Comparison of ENCODE assay signal across 15 mouse cellular contexts in the genomic region with DNA sequence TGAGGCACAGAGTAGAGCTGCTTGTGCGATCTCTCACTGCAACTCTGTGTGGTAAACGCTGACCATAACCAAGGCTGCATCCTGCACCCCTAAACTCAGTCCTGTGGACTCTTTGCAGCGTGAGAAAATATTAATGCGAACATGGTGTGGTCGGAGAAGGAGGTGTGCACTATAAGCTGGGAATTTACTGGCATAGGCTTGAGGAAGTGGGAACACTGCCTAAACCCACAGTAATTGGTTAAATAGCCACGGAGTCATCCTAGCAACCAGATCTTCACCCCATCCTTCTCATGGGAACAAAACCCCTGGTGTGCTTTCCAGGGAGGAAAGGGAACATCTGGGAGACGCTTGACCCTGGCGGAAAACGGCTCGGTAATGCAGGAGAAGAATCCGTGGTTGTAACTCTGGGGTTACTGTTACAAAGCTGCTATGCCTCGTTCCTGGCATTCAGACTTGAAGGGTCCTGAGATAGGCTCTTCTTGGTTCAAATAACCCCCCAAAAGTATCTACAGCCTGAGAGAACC. TPM values are rescaled to one million over a fixed set of nuclear protein-coding genes. Genes with fewer than 3 reads are reported as not detected.
A peak's percentile ranks its signal among the peaks of the same experiment; 100 is the strongest.
DNase-seq lines count a peak whose midpoint lies in the region; ATAC-seq and TF ChIP-seq lines count a peak whose summit lies in the region.
"Had no signal": no experiment of that assay in that cellular context is flagged by ENCODE, and none has a peak within 500 bp of the region (broad histone marks: within the 10 kb centered on the region; RNA-seq: fewer than 3 reads in every experiment).

No protein-coding gene starts in this region.

- H3K36me3 ChIP-seq in kidney, embryonic 14.5 days (ENCODE audit: control insufficient read depth, insufficient read depth, low read length), result no peaks in the 10 kb centered on the region
- H3K36me3 ChIP-seq in lung, postnatal 0 days (ENCODE audit: insufficient read depth, low read length), result no peaks in the 10 kb centered on the region
- no peaks in the 10 kb centered on the region for H3K36me3 ChIP-seq in intestine, embryonic 15.5 days
- H3K36me3 ChIP-seq in stomach, postnatal 0 days (ENCODE audit: control insufficient read depth, insufficient read depth, low read length), result no peaks in the 10 kb centered on the region
- H3K36me3 ChIP-seq: forebrain, embryonic 15.5 days; heart, embryonic 13.5 days; liver, embryonic 12.5 days had no signal

- H3K4me1 ChIP-seq in kidney, embryonic 14.5 days (ENCODE audit: control insufficient read depth, insufficient read depth, low read length), result peaks cover 15% of the 10 kb centered on the region
- peaks cover 3% of the 10 kb centered on the region; the same call in 1 of the 2 replicates for H3K4me1 ChIP-seq in lung, postnatal 0 days (ENCODE audit: insufficient read depth, low read depth, low read length)
- H3K4me1 ChIP-seq in intestine, embryonic 15.5 days (replicated peaks), result peaks cover 21% of the 10 kb centered on the region
- H3K4me1 ChIP-seq in stomach, postnatal 0 days (replicated peaks; ENCODE audit: control insufficient read depth, insufficient read depth), result no peaks in the 10 kb centered on the region
- H3K4me1 ChIP-seq: forebrain, embryonic 15.5 days had no signal

- WGBS in kidney, embryonic 14.5 days, result 58% methylated on average over 12 of the region's 12 CpGs
- WGBS in lung, postnatal 0 days, result 60% methylated on average over 12 of the region's 12 CpGs
- 55% methylated on average over 12 of the region's 12 CpGs for WGBS in intestine, embryonic 15.5 days
- WGBS in stomach, postnatal 0 days, result 49% methylated on average over 12 of the region's 12 CpGs

- H3K4me2 ChIP-seq in kidney, embryonic 14.5 days (replicated peaks; ENCODE audit: low read depth, low read length), result no peak overlapping the region
- H3K4me2 ChIP-seq in lung, postnatal 0 days (replicated peaks; ENCODE audit: low read depth, low read length), result no peak overlapping the region
- peak overlapping the region; percentile 11; the same call in 1 of the 2 replicates for H3K4me2 ChIP-seq in intestine, embryonic 15.5 days (replicated peaks)
- 0 out of 2 replicates have a peak overlapping the region, but pooled peaks have one; percentile 8 for H3K4me2 ChIP-seq in stomach, postnatal 0 days (replicated peaks; ENCODE audit: low read depth)
- H3K4me2 ChIP-seq: forebrain, embryonic 15.5 days; heart, embryonic 13.5 days; hindbrain, embryonic 14.5 days; liver, embryonic 12.5 days had no signal

- DNase-seq in kidney, adult 11 months, result no peak
- no peak for DNase-seq in lung, postnatal 0 days (ENCODE audit: low spot score)
- DNase-seq in lung, postnatal 36 days, result no peak
- no peak for DNase-seq in stomach, postnatal 0 days (ENCODE audit: low spot score)
- DNase-seq in cerebellum, adult 18-20 months, result no peak
- DNase-seq: adrenal gland, postnatal 25 days; retina, postnatal 1 day; thymus, adult 18-20 months had no signal

- H3K9ac ChIP-seq in kidney, embryonic 14.5 days (ENCODE audit: low read depth, low read length), result no peak overlapping the region
- H3K9ac ChIP-seq in lung, postnatal 0 days (replicated peaks; ENCODE audit: low read depth), result no peak overlapping the region
- no peak overlapping the region for H3K9ac ChIP-seq in intestine, embryonic 15.5 days
- no peak overlapping the region for H3K9ac ChIP-seq in stomach, postnatal 0 days (ENCODE audit: low read length)
- H3K9ac ChIP-seq: forebrain, embryonic 15.5 days; heart, embryonic 13.5 days; hindbrain, embryonic 14.5 days; liver, embryonic 12.5 days had no signal

- TF ChIP-seq CTCF in lung, postnatal 0 days (IDR thresholded peaks at IDR 0.05), result no peak
- no peak for TF ChIP-seq CTCF in stomach, postnatal 0 days (IDR thresholded peaks at IDR 0.05; ENCODE audit: low read depth)

- no peak overlapping the region for H3K4me3 ChIP-seq in kidney, embryonic 14.5 days (ENCODE audit: low read length)
- H3K4me3 ChIP-seq in lung, postnatal 0 days (ENCODE audit: low read depth, low read length), result no peak overlapping the region
- H3K4me3 ChIP-seq in intestine, embryonic 15.5 days (replicated peaks), result no peak overlapping the region
- H3K4me3 ChIP-seq in stomach, postnatal 0 days (ENCODE audit: low read depth, low read length), result no peak overlapping the region
- H3K4me3 ChIP-seq: forebrain, embryonic 15.5 days; heart, embryonic 13.5 days; liver, embryonic 12.5 days had no signal

- peak overlapping the region; percentile 66 for H3K27ac ChIP-seq in kidney, embryonic 14.5 days (ENCODE audit: low read depth, low read length)
- peak overlapping the region; percentile 48 for H3K27ac ChIP-seq in lung, postnatal 0 days (ENCODE audit: low read length)
- H3K27ac ChIP-seq in intestine, embryonic 15.5 days, result peak overlapping the region; percentile 65
- H3K27ac ChIP-seq in stomach, postnatal 0 days (replicated peaks), result peak overlapping the region; percentile 70
- H3K27ac ChIP-seq: forebrain, embryonic 15.5 days; heart, embryonic 13.5 days; hindbrain, embryonic 14.5 days; liver, embryonic 12.5 days had no signal

- no peak for TF ChIP-seq EP300 in lung, postnatal 0 days (IDR thresholded peaks at IDR 0.05)
- TF ChIP-seq EP300 in stomach, postnatal 0 days (optimal IDR thresholded peaks at IDR 0.05), result no peak

- peak; percentile 30 for ATAC-seq in kidney, embryonic 14.5 days (ENCODE audit: low FRiP score, low TSS enrichment)
- ATAC-seq in lung, postnatal 0 days, result no peak
- ATAC-seq in intestine, embryonic 15.5 days, result peak; percentile 35
- ATAC-seq in stomach, postnatal 0 days (ENCODE audit: low FRiP score, low TSS enrichment), result 0 out of 2 replicates have a peak, but pooled peaks have one; percentile 14
- ATAC-seq: CD4-positive, CD25-positive, alpha-beta regulatory T cell, adult 4 months; forebrain, embryonic 15.5 days; liver, embryonic 12.5 days had no signal

- no peaks in the 10 kb centered on the region for H3K27me3 ChIP-seq in kidney, embryonic 14.5 days (ENCODE audit: control insufficient read depth, insufficient read depth, low read length)
- H3K27me3 ChIP-seq in lung, postnatal 0 days (replicated peaks; ENCODE audit: insufficient read depth, low read length), result no peaks in the 10 kb centered on the region
- no peaks in the 10 kb centered on the region for H3K27me3 ChIP-seq in intestine, embryonic 15.5 days (replicated peaks)
- no peaks in the 10 kb centered on the region for H3K27me3 ChIP-seq in stomach, postnatal 0 days (ENCODE audit: control insufficient read depth, insufficient read depth, low read length)
- H3K27me3 ChIP-seq: forebrain, embryonic 15.5 days; heart, embryonic 13.5 days had no signal

- no peaks in the 10 kb centered on the region for H3K9me3 ChIP-seq in kidney, embryonic 14.5 days (ENCODE audit: control insufficient read depth, low read length)
- no peaks in the 10 kb centered on the region for H3K9me3 ChIP-seq in lung, postnatal 0 days (ENCODE audit: low read length)
- no peaks in the 10 kb centered on the region for H3K9me3 ChIP-seq in intestine, embryonic 15.5 days
- no peaks in the 10 kb centered on the region for H3K9me3 ChIP-seq in stomach, postnatal 0 days (ENCODE audit: control insufficient read depth, low read length)
- H3K9me3 ChIP-seq: forebrain, embryonic 15.5 days; heart, embryonic 13.5 days; liver, embryonic 12.5 days had no signal

RNA-seq across cellular contexts. Expression of a gene that starts 18.6 kb away (rescaled TPM):
- 17.0 and 24.0 TPM in 2 replicates for polyA plus RNA-seq in kidney, embryonic 14.5 days (2014; fragmentation: Nextera tagmentation; extraction: Ambion mirVana)
- polyA plus RNA-seq in lung, postnatal 0 days (2015; fragmentation: Nextera tagmentation; extraction: Ambion mirVana), result 19.3 and 19.5 TPM in 2 replicates
- polyA plus RNA-seq in intestine, embryonic 15.5 days (2015; fragmentation: Nextera tagmentation; extraction: Ambion mirVana), result 20.6 and 21.0 TPM in 2 replicates
- polyA plus RNA-seq in stomach, postnatal 0 days (2015; fragmentation: Nextera tagmentation; extraction: Ambion mirVana), result 11.3 and 11.9 TPM in 2 replicates

RNA-seq across cellular contexts. Expression of a gene that starts 54.5 kb away (rescaled TPM):
- 29.1 and 44.5 TPM in 2 replicates for polyA plus RNA-seq in kidney, embryonic 14.5 days (2014; fragmentation: Nextera tagmentation; extraction: Ambion mirVana)
- polyA plus RNA-seq in lung, postnatal 0 days (2015; fragmentation: Nextera tagmentation; extraction: Ambion mirVana), result 54.6 and 55.3 TPM in 2 replicates
- polyA plus RNA-seq in intestine, embryonic 15.5 days (2015; fragmentation: Nextera tagmentation; extraction: Ambion mirVana), result 71.5 and 72.2 TPM in 2 replicates
- 60.6 and 67.3 TPM in 2 replicates for polyA plus RNA-seq in stomach, postnatal 0 days (2015; fragmentation: Nextera tagmentation; extraction: Ambion mirVana)

Comparison
In these comparisons a context has a peak if more than half of its experiments do, and no peak if none do; other contexts are left out.
1. H3K4me2 ChIP-seq: peak in intestine, embryonic 15.5 days (single experiment) and stomach, postnatal 0 days (single experiment); none in kidney, embryonic 14.5 days (single experiment) and lung, postnatal 0 days (single experiment).
2. Peak in every context shown above with its lines, with median percentiles within 50 percentile points of each other: H3K27ac ChIP-seq.